Mouse (Mus musculus) layer of hippocampus, postnatal 14 days (tissue): Measurements from ENCODE around the gene Exoc6. TPM values are rescaled to one million over a fixed set of nuclear protein-coding genes. Genes with fewer than 3 reads are reported as not detected.

Experiments used
- DNase-seq, 2 experiments: peaks; one replicate each; pipeline ENCODE4 v3.0.0; 2021 to 2022; ENCODE audit warnings: low spot score in 2 of 2, mixed read lengths in 1 of 2
- total RNA-seq, 2 experiments: library from RNA; stranded (reverse); gene quantifications; 2 replicates each; pipeline ENCODE4 v1.2.3; 2021

Gene Exoc6
- total RNA-seq, 2 experiments from 2014 or later, result 50.1 to 52.5 TPM

DNA sequence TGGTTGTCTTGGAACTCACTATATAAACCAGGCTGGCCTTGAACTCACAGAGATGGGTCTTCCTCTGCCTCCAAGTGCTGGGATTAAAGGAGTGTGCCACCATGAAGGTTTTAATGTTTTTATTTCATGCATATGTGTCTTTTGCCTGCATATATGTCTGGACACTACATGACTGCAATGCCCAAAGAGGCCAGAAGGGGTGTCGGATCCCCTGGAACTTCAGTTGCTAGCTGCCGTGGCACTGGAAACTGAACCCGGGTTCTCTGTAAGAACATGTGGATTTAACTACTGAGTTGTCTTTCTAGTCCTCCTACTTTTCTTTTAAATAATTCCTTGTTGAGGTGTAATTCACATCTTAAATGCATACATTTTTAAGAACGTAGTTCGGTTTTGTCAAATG is 174.4 kb downstream of the Exoc6 start:
- no peak for DNase-seq

DNA sequence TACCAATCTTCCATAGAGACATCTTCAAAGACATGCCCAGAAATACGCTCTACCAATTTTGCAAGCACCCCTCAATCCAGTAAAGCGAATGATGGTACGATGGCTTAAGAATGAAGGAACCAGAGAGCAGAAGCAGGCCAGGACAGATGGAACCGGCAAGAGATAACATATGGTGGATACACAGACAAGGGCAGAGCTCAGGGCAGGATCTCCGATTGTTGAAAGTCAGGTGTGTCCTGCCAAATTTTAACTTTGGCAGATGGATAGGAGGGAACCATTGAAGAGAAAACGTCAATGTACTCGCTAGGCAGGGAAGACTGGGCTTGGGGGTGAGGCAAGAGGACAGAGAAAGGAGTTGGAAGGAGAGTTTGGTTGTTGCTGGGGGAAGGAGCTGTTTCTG is 176.4 kb downstream of the Exoc6 start:
- no peak for DNase-seq

DNA sequence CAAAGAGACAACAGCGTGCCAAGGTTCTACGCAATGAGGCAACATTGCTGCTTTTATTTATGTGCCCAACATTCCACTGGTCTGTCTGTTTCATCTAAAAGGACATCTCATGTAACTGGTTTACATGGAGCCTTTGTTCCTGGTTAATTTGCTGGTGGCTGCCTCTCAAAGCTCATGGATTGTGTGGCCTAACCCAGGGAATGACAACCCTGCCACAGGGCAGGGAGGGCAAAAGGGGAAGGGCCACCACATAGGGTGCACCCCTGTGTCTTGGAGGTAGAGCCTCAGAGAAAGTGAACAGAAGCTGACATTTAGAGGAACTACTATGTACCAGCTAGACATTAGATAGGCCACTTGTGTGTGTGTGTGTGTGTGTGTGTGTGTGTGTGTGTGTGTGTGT is 177.1 kb downstream of the Exoc6 start:
- no peak for DNase-seq

Other genes starting within 250 kb of the Exoc6 start
- gene Ide, start 212.6 kb upstream of the Exoc6 start, total RNA-seq, result 10 to 100 TPM; 46.1 to 46.4 TPM
- gene Kif11, start 174.0 kb upstream of the Exoc6 start, total RNA-seq, result 1 to 10 TPM; 2.4 to 3.1 TPM
- gene Hhex, start 115.6 kb upstream of the Exoc6 start, total RNA-seq, result 1 to 10 TPM; 2.6 to 3.6 TPM
- gene Cyp26c1, start 135.2 kb downstream of the Exoc6 start, total RNA-seq, result under 1 TPM; 0.21 to 0.44 TPM
- gene Cyp26a1, start 147.4 kb downstream of the Exoc6 start, total RNA-seq, result under 1 TPM; 0.21 to 0.71 TPM